Mouse (Mus musculus) limb, embryonic 13.5 days (tissue): ENCODE data around the gene Plce1. TPM values are rescaled to one million over a fixed set of nuclear protein-coding genes. Genes with fewer than 3 reads are reported as not detected.
A peak's percentile ranks its signal among the peaks of the same experiment; 100 is the strongest.

Source experiments
- ATAC-seq: fragments of 200-750 bp; cut with Nextera tagmentation; 2 replicates; pipeline ENCODE4 v1.8.0; 2017; ENCODE audit warnings: low read depth, moderate number of reproducible peaks, moderate TSS enrichment; ENCODE audit not compliant: low FRiP score
- H3K27ac ChIP-seq: fragments of 300-500 bp; sonication (generic); 2 replicates; pipeline ENCODE4 v1.5.1; 2015; ENCODE audit warnings: inconsistent platforms, mild to moderate bottlenecking, moderate library complexity
- H3K27me3 ChIP-seq: fragments of 300-500 bp; sonication (generic); 2 replicates; pipeline ENCODE4 v1.6.1; 2015; ENCODE audit warnings: mild to moderate bottlenecking, inconsistent platforms
- H3K36me3 ChIP-seq: fragments of 300-500 bp; sonication (generic); 2 replicates; pipeline ENCODE4 v1.6.1; 2015; ENCODE audit warnings: inconsistent platforms, mild to moderate bottlenecking, moderate library complexity
- H3K4me1 ChIP-seq: fragments of 300-500 bp; sonication (generic); 2 replicates; pipeline ENCODE4 v1.6.1; 2015; ENCODE audit warnings: inconsistent platforms
- H3K4me2 ChIP-seq: fragments of 300-500 bp; sonication (generic); replicated peaks from 2 replicates; pipeline ENCODE4 v1.6.1; 2015; ENCODE audit warnings: inconsistent platforms, mild to moderate bottlenecking, moderate library complexity
- H3K4me3 ChIP-seq: fragments of 300-500 bp; sonication (generic); 2 replicates; pipeline ENCODE4 v1.5.1; 2015; ENCODE audit warnings: moderate library complexity, mild to moderate bottlenecking, inconsistent platforms
- H3K9ac ChIP-seq: fragments of 300-500 bp; sonication (generic); 2 replicates; pipeline ENCODE4 v1.6.1; 2015; ENCODE audit warnings: mild to moderate bottlenecking, inconsistent platforms
- H3K9me3 ChIP-seq: fragments of 300-500 bp; sonication (generic); 2 replicates; pipeline ENCODE4 v1.6.1; 2016; ENCODE audit warnings: inconsistent platforms
- WGBS: fragments of 180-500 bp; shearing (Covaris S2); methylation state at CpG from one replicate; pipeline ENCODE4 v1.1.7; 2015; 5-methylcytosine and 5-hydroxymethylcytosine counted together
- polyA plus RNA-seq: library from polyadenylated mRNA; unstranded; fragments of >200 nt; fragmentation: Nextera tagmentation; extraction: Ambion mirVana; gene quantifications from 2 replicates; pipeline ENCODE4 v1.2.1, GENCODE M21; 2015

Plce1 gene
- polyA plus RNA-seq, 1 experiment from 2014 or later, result 10.1 TPM

DNA sequence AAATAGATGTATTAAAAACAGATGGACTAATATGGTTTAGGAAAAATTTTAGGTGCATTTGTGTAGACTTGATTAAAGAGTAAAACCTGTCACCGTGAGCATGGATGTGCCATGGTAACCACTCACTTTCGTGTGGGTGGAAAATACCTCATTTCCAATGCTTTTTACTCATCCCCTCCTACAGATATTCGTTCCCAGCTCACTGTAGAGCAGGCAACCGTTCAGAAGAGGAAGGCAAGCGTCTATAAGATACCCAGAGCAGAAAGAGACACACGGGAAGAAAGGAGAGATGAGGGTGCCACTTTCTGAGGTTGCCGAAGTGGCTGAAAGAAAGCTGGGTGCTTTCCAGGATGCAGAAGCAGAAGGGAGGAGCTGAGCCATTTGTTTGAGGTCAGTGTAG, 25.2 kb downstream of the Plce1 start:
- Histone ChIP-seq H3K4me2 (no peak overlapping the region), H3K9ac (no peak overlapping the region), H3K27ac (no peak overlapping the region), H3K4me3 (no peak overlapping the region), H3K27me3 (no peaks in the 10 kb centered on the region), H3K4me1 (peaks cover 25% of the 10 kb centered on the region), H3K9me3 (no peaks in the 10 kb centered on the region), H3K36me3 (no peaks in the 10 kb centered on the region)
- 85% methylated on average over 7 of the region's 7 CpGs for WGBS
- no peak for ATAC-seq

GRCm38 (mm10) chr19:38507251-38507965, 26.5 kb downstream of the Plce1 start:
- Histone ChIP-seq H3K4me3 (no peak overlapping the region), H3K27me3 (no peaks in the 10 kb centered on the region), H3K9me3 (no peaks in the 10 kb centered on the region), H3K4me2 (no peak overlapping the region), H3K27ac (peak overlapping the region; percentile 74), H3K9ac (no peak overlapping the region), H3K4me1 (peaks cover 25% of the 10 kb centered on the region), H3K36me3 (no peaks in the 10 kb centered on the region)
- WGBS, result 74% methylated on average over 12 of the region's 12 CpGs
- peak; percentile 78 for ATAC-seq

- Histone ChIP-seq H3K9me3 (no peaks in the 10 kb centered on the region), H3K4me1 (peaks cover 25% of the 10 kb centered on the region), H3K4me2 (no peak overlapping the region), H3K27ac (peak overlapping the region; percentile 74; the same call in 1 of the 2 replicates), H3K4me3 (no peak overlapping the region), H3K27me3 (no peaks in the 10 kb centered on the region), H3K9ac (no peak overlapping the region), H3K36me3 (no peaks in the 10 kb centered on the region)
- 79% methylated on average over 9 of the region's 9 CpGs for WGBS
- no peak for ATAC-seq
Observed at GRCm38 (mm10) chr19:38507966-38508625, 27.2 kb downstream of the Plce1 start.

GRCm38 (mm10) chr19:38514417-38515184, 33.7 kb downstream of the Plce1 start:
- no peak overlapping the region for H3K4me3 ChIP-seq
- no peaks in the 10 kb centered on the region; the same call in 1 of the 2 replicates for H3K9me3 ChIP-seq
- WGBS, result 84% methylated on average over 4 of the region's 5 CpGs
- no peak for ATAC-seq
- no peak overlapping the region for H3K4me2 ChIP-seq
- H3K27ac ChIP-seq, result no peak overlapping the region
- no peaks in the 10 kb centered on the region; the same call in 1 of the 2 replicates for H3K36me3 ChIP-seq
- H3K9ac ChIP-seq, result no peak overlapping the region
- no peaks in the 10 kb centered on the region for H3K27me3 ChIP-seq
- peaks cover 5% of the 10 kb centered on the region; the same call in 1 of the 2 replicates for H3K4me1 ChIP-seq

DNA sequence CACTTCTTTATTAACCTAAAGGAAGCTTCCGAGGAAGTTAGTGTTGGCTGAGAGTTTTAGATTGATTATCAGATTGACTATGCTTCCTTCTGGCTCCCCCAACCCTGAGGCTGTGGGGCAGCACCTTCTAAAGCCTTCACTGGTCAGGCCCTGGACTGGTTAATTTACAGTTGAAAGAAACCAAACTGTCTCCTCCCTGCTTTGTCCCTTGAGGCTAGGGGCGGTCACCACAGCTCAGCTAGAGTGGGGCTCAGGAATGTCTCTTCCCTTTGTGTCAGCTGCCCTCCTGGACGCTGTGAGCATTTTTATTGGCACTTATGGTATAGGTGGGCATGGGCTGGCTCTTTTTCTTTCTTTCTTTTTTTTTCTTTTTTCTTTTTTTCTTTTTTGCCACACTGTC, 45.9 kb downstream of the Plce1 start:
- peaks cover 16% of the 10 kb centered on the region for H3K36me3 ChIP-seq
- no peak overlapping the region for H3K27ac ChIP-seq
- 0 out of 2 replicates have a peak, but pooled peaks cover 4% of the 10 kb centered on the region for H3K27me3 ChIP-seq
- peaks cover 8% of the 10 kb centered on the region for H3K9me3 ChIP-seq
- no peak overlapping the region for H3K9ac ChIP-seq
- H3K4me1 ChIP-seq, result peaks cover 26% of the 10 kb centered on the region
- WGBS, result 28% methylated on average over 3 of the region's 3 CpGs
- ATAC-seq, result no peak
- no peak overlapping the region for H3K4me3 ChIP-seq
- no peak overlapping the region for H3K4me2 ChIP-seq

GRCm38 (mm10) chr19:38527475-38527874, 46.6 kb downstream of the Plce1 start:
- H3K27ac ChIP-seq, result no peak overlapping the region
- H3K4me2 ChIP-seq, result no peak overlapping the region
- no peak for ATAC-seq
- H3K9me3 ChIP-seq, result peaks cover 8% of the 10 kb centered on the region
- H3K27me3 ChIP-seq, result 0 out of 2 replicates have a peak, but pooled peaks cover 4% of the 10 kb centered on the region
- 44% methylated on average over 3 of the region's 3 CpGs for WGBS
- no peak overlapping the region for H3K9ac ChIP-seq
- no peak overlapping the region for H3K4me3 ChIP-seq
- H3K36me3 ChIP-seq, result peaks cover 16% of the 10 kb centered on the region
- H3K4me1 ChIP-seq, result peaks cover 24% of the 10 kb centered on the region

DNA sequence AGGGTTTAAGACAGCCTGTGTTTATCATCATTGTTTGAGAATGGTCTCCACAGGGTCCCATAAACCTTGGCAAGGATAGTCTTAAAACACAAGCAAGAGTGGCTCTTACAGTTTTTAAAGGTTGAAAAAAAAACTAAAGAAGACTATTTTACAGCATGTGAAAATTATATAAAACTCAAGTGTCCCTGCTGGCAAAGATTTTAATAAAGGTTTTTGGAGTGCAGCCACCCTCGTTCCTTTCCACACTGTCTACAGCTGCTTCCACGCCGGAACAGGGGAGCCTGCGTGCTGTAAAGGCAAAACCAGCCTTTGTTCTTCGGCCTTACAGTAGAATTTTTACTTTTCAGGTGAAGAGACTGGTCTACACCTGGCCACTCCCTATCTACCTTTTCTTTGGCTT, 52.3 kb downstream of the Plce1 start:
- Histone ChIP-seq H3K4me2 (no peak overlapping the region; the same call in 1 of the 2 replicates), H3K9me3 (no peaks in the 10 kb centered on the region), H3K4me1 (peaks cover 44% of the 10 kb centered on the region), H3K36me3 (no peaks in the 10 kb centered on the region), H3K27ac (peak overlapping the region; percentile 28; the same call in 1 of the 2 replicates), H3K27me3 (0 out of 2 replicates have a peak, but pooled peaks cover 4% of the 10 kb centered on the region), H3K9ac (no peak overlapping the region), H3K4me3 (no peak overlapping the region)
- ATAC-seq, result peak; percentile 49; the same call in 1 of the 2 replicates
- WGBS, result 28% methylated on average over 5 of the region's 5 CpGs

DNA sequence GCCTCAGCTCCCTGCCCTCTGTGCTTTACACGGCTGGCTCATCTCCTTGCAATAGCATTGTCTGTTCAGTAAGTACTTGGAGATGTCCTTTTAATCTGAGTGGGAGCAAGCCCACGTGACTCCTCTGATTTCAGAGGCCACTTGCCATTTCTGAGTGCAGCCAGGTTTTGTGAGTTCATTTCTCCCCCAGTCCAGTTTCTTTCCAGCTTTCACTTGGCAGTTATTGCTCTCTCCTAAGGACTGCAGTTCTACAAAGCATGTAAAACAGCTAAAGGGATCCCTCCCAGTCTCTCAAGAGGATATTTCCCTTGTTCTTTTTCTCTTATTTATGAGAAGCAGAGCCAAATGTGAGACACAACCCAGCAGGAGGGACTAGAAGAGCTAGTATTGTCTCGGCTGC, 58.4 kb downstream of the Plce1 start:
- WGBS, result 46% methylated on average over 3 of the region's 3 CpGs
- no peaks in the 10 kb centered on the region for H3K9me3 ChIP-seq

DNA sequence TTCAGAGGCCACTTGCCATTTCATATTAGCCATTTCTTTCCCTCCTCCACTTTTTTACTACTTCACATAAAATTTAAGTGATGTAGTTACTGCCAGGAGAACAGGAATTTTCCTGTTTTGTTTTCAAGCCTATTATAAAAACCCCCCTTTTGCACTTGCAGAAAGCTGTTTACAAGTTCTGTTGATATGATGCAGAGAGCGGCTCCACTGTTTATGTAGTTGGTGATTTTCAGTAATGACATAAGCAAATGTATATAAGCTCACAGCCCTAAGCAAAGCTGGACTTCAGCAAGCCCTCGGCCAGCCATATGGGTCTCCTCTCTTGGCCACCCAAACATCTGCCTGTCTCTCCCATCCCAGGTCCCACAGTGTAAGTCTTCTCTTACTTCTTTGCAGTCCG, 59.6 kb downstream of the Plce1 start:
- peak overlapping the region; percentile 42 for H3K4me2 ChIP-seq
- H3K4me3 ChIP-seq, result no peak overlapping the region
- no peak overlapping the region for H3K27ac ChIP-seq
- no peaks in the 10 kb centered on the region for H3K27me3 ChIP-seq
- H3K4me1 ChIP-seq, result peaks cover 42% of the 10 kb centered on the region
- no peaks in the 10 kb centered on the region for H3K36me3 ChIP-seq
- peak; percentile 22; the same call in 1 of the 2 replicates for ATAC-seq
- 24% methylated on average over 3 of the region's 3 CpGs for WGBS
- H3K9me3 ChIP-seq, result no peaks in the 10 kb centered on the region
- H3K9ac ChIP-seq, result no peak overlapping the region

More for the DNA sequence above, 58.4 kb downstream of the Plce1 start:
- H3K27ac ChIP-seq, result peak overlapping the region; percentile 39; the same call in 1 of the 2 replicates
- no peaks in the 10 kb centered on the region for H3K27me3 ChIP-seq
- no peaks in the 10 kb centered on the region for H3K36me3 ChIP-seq
- H3K4me2 ChIP-seq, result no peak overlapping the region; the same call in 1 of the 2 replicates
- H3K4me1 ChIP-seq, result peaks cover 50% of the 10 kb centered on the region
- peak; percentile 16; the same call in 1 of the 2 replicates for ATAC-seq
- H3K4me3 ChIP-seq, result no peak overlapping the region
- H3K9ac ChIP-seq, result no peak overlapping the region

GRCm38 (mm10) chr19:38549487-38550058, 68.7 kb downstream of the Plce1 start:
- H3K4me1 ChIP-seq, result peaks cover 33% of the 10 kb centered on the region
- H3K4me2 ChIP-seq, result peak overlapping the region; percentile 5; the same call in 1 of the 2 replicates
- H3K9ac ChIP-seq, result no peak overlapping the region
- 39% methylated on average over 8 of the region's 8 CpGs for WGBS
- peaks cover 5% of the 10 kb centered on the region; the same call in 1 of the 2 replicates for H3K36me3 ChIP-seq
- ATAC-seq, result peak; percentile 61; the same call in 1 of the 2 replicates
- no peak overlapping the region for H3K4me3 ChIP-seq
- H3K27me3 ChIP-seq, result 0 out of 2 replicates have a peak, but pooled peaks cover 2% of the 10 kb centered on the region
- H3K27ac ChIP-seq, result no peak overlapping the region
- 0 out of 2 replicates have a peak, but pooled peaks cover 3% of the 10 kb centered on the region for H3K9me3 ChIP-seq

DNA sequence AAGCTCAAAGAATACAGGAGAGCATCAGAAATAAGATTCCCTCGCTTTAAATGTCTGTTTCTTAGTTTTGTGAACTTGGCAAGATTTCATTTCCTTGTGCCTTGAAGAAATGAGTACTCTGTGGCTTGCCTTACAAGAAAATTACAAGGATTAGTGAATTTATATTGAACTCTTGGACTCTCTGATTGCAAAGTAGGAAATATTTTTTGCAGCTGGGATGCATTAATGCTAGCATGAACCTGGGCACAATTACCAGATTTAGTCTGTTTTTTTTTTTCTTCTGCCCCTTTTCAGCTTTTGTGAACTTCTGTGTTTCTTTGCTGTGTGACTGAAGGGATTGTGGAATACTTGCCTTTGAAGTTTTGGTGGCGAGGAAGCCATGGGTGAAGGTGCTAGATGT, 72.6 kb downstream of the Plce1 start:
- Histone ChIP-seq H3K4me2 (no peak overlapping the region), H3K9me3 (0 out of 2 replicates have a peak, but pooled peaks cover 3% of the 10 kb centered on the region), H3K4me3 (no peak overlapping the region), H3K27ac (no peak overlapping the region), H3K9ac (no peak overlapping the region), H3K4me1 (peaks cover 37% of the 10 kb centered on the region), H3K36me3 (peaks cover 5% of the 10 kb centered on the region; the same call in 1 of the 2 replicates), H3K27me3 (no peaks in the 10 kb centered on the region)
- no peak for ATAC-seq
- 40% methylated on average over 2 of the region's 2 CpGs for WGBS
